Mouse (Mus musculus) gastrocnemius, postnatal 4 days (tissue): ENCODE measurements around the gene Fam167b. TPM values are rescaled to one million over a fixed set of nuclear protein-coding genes. Genes with fewer than 3 reads are reported as not detected.

ENCODE experiments used
- DNase-seq, 2 experiments: peaks; one replicate each; pipeline ENCODE4 v3.0.0; 2021 to 2022; ENCODE audit warnings: low spot score in 2 of 2, mixed read lengths in 2 of 2
- long read RNA-seq, 2 experiments: library from polyadenylated mRNA; stranded (forward); transcript quantifications; one replicate each; pipeline ENCODE4 v2.0.0; 2021
- total RNA-seq, 2 experiments: library from RNA; stranded (reverse); gene quantifications; 2 replicates each; pipeline ENCODE4 v1.2.3; 2021

Gene Fam167b
- total RNA-seq, result 1 to 10 TPM; 1.2 to 1.3 TPM
- long read RNA-seq, experiment 1, partial matches to known transcripts, result 0 of 1 reads
- long read RNA-seq, experiment 1, other reads (novel, unspliced or antisense), result 0 of 1 reads
- long read RNA-seq, experiment 2, result 0 reads

DNA sequence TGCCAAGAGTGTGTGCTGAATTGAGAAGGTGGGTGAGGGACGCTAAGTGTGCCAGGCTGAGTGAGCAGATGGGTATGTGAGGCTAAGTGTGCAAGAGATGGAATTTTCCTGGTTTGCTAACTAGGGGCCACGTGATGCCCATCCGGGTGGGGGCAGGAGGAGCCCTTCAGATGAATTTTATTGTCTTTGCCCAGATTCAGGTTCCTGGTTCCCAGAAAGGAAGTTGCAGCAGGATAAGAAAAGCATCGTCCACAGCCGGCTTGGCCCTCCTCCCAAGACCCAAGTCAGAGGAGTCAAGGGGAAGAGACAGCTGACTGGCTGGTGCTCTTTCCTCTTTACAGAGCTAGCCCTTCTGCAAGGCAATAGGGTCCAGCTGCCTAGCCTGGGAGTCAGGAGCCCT lies at the start of gene Fam167b:
Fam167b (minus strand) TSS at position 84 of the 400 bp plus-strand sequence.
- no peak for DNase-seq

GRCm38 (mm10) chr4:129626035-129626434 lies 47.7 kb upstream of the Fam167b start:
- no peak for DNase-seq

- no peak for DNase-seq
These were observed 47.1 kb upstream of the Fam167b start for GRCm38 (mm10) chr4:129625496-129625895.

DNA sequence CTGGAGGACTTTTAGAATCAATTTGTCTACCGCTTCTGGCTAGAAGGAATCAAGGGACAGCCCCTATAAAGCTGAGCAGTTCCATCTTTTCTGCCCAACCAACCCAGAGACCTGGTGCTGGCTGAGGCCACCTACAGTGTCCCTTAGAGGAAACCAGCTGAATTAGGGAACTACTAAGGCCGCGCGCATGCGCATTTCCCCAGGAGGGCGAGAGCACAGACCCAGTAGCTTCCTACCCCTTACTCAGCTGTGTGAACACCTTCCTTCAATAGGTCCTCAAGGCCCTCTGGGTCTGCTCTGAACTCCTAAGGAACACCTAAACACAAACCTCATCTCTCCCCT lies 46.7 kb upstream of the Fam167b start:
- DNase-seq, result peak in 1 of 2 experiments; percentile 58

- peak; percentile 54 to 81 for DNase-seq
These were observed 46.1 kb upstream of the Fam167b start for GRCm38 (mm10) chr4:129624281-129625028.

- DNase-seq, result peak in 1 of 2 experiments; percentile 23
These were observed 45.3 kb upstream of the Fam167b start, which contains the start of gene Ccdc28b for GRCm38 (mm10) chr4:129623681-129624091. TSS of gene Ccdc28b (minus strand) at chr4:129623947.

DNA sequence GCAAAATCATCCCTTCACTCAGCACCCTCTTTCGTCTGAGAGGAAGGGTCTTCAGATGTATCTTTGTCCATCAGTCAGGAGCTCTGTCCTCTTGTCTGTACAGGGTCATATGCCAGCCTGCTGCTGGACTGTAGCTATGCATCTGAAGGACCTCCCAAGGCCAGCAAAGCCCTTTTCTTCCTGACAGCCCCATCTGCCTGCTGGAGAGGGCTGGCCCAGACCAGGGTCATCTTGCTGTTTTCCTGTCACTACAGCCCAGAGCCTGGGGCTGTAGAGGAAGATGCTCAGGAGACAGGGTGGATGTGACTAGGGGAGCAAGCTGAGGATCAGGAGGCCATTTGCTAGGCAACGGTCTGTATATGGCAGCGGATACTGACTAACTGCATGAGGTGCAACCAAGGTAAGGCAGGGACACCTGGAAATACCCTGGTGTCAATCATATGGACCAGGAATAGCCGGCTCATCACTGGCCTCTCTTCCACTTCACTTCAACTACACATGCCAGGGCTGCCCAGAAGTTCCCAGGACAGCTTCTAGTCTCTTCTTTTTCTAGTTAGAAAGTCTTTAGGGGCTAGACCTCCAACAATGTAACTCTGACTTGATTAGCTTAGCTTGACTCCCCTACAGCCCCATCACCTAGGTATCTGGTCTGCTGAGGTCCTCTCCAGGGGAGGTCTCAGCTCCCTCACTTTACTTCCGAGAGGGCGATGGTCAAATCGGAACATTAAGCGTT lies 44.6 kb upstream of the Fam167b start:
- peak in 1 of 2 experiments; percentile 13 for DNase-seq

- DNase-seq, result no peak
These were observed 43.9 kb upstream of the Fam167b start for GRCm38 (mm10) chr4:129622120-129622802.

- DNase-seq, result peak in 1 of 2 experiments; percentile 22
These were observed 43.0 kb upstream of the Fam167b start for GRCm38 (mm10) chr4:129621283-129621841.

- no peak for DNase-seq
These were observed 42.3 kb upstream of the Fam167b start for GRCm38 (mm10) chr4:129620419-129621282.

DNA sequence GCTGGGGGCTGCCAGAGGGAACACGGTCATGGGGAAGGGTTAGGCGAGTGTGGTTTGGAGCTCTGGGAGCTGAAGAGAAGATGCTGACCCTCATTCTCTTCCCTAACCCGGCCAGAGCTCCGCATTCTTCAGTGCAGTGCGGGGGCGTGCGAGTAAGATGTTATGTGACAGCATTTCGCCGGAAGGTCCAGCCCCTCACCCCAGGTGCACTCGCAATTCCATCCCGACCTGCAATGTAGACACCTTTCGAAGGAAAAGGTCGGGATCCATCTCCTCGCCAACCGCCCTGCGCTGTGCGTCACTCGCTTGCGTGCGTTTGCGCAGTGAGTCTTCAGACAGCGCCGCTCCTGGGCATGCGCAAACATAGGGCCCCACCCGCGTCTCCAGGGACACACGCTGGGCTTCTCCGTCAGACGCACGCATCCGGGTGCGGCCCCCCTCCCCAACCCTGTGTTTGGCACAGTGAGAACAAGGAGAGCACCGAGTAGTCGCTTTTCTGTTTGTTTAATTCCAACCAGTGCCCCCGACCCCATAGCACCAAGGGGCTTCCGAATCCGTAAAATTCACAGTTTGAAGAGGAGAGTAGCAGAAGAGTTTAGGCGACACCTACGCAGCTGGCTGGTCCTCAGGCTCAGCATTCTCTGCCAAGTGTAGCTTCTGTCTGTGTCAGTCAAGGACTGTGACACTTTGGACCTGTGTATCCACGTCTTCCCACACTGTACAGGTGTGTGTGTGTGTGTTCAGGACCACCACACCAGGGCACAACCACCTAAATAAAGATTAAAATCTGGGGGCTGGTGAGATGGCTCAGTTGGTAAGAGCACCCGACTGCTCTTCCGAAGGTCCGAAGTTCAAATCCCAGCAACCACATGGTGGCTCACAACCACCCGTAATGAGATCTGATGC lies 40.7 kb upstream of the Fam167b start, which contains the start of gene Iqcc:
Iqcc (minus strand) TSS at position 314 of the 906 bp plus-strand sequence.
- DNase-seq, result peak; percentile 92 to 96

GRCm38 (mm10) chr4:129618031-129618430 lies 39.7 kb upstream of the Fam167b start:
- no peak for DNase-seq

DNA sequence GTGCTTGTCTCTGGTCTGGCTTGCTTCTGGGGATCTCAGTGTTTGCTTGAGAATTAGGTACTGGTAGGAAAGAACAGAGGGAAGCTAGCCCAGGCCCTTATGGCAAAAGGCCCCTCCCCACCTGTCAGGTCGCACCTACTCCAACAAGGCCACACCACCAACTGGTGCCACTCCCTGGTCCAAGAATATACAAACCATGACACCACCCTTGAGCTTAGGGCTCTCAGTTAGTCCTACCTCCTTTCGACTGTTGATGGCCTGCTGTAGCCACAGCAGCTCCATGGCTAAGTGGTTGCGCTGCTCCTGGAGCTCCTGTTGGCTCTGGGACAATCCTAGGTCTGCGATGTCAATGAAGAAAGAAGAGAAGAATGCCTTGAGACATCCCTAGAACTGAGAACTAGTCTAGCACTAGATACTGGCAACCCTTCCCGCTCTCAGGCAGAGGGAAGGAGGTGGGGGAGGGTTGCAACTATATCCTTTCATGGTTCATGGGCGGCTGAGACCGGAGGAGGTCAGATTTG lies 38.8 kb upstream of the Fam167b start:
- no peak for DNase-seq

DNA sequence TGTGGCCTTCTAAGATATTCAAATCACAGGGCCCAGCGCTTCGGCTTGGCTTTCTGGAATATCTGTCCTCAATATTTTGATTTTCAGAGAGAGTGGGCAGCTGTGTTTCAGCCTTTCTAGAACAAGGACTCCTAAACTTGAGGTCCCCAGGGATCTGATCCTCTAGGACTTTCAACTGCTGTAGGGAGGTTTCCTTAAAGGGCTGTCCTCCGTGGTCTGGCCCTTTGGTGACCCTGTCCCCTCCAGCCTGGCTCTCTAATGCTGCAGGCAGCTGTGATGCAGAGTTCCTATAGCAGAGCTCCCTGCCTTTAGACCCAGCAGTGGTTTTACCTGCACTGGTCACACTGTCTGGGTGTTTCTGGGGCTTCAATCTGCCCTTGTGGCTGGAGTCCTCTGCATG lies 38.3 kb upstream of the Fam167b start:
- no peak for DNase-seq

DNA sequence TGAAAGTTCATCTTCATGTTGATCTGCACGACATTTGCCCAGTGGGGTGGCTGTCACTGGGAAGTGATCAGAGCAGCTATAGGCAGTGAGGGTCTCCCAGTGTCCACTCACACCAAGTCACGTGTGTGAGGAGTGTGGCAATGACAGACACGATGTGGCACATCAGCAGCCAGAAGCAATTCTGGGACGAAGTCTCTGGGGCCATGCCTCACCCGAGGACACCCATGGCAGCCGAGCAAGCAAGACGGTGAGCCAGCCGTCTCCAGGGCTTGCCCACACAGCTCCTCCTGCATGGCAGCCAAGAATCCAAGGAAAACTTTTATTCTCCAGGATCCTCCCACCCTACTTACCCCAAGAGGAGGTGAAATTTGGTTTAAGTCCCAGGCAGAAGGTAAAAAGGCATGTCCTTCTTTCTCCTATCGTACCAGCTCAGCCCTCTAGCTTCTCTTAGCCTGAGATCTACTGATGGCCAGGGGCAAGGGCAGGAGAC lies 37.5 kb upstream of the Fam167b start:
- no peak for DNase-seq

DNA sequence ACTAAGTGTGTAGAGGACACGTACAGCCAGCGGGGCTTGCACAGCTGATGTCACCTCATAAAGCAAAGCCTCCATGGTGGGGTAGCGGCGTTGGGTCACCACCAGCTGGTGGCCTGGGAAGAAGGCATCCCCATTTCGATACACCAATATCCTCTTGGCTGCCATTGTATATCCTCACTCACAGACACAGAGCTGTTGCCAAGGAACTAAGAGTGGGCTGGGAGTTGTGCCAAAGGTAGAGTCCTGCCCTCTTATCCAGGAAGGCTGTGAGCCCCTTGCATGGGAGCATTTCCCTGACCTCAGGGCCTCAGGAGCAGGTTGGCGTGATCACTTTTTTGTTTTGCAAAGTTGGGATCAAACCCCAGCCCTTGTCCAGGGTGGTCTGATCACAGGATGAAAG lies 35.7 kb upstream of the Fam167b start, which contains the start of gene Dcdc2b:
Dcdc2b (minus strand) TSS at position 165 of the 400 bp plus-strand sequence.
- no peak for DNase-seq

DNA sequence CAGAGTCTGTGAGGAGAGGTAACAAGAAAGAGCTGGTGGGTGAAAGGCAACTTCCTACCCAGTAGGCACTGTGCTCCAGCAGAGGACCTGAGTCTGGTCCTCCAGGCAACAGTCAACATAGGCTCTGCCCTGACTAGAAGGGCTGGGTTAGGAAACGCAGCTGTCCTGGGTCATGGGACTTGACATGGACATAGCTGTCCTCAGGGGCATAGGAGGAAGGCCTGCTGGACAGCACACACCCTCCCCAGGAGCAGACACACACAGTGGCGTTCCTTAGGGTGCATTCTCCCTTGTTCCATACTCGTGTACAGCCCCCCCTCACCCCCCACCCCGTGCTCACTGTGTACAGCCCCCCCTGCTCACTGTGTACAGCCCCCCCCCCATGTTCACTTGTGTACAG lies 32.1 kb upstream of the Fam167b start:
- DNase-seq, result no peak

DNA sequence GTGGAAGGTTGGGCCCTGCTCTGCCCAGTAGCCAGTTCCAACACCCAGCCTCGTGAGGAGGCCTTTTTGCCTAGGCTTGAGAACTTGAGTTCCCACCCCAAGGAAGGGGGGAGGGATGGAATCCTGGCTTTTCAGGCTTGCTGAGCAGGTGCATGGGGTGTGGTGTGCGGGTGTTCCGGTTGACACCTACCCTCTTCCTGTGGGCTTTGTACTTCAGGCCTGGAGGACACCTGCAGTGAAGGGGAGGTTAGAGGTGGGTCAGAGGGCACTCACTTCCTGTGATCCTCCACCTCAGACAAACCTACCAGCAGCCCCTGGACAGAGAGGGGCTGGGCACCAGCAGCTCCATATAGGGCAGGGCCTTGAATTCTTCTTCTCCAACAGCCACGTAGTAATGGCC lies 31.7 kb upstream of the Fam167b start:
- DNase-seq, result no peak
